Mouse (Mus musculus): Measurements from ENCODE around the gene Nprl2. TPM values are rescaled to one million over a fixed set of nuclear protein-coding genes. Genes with fewer than 3 reads are reported as not detected.
"Not testable (repeated sequence)": the region's sequence is repeated elsewhere in the genome, so short reads cannot be mapped to it uniquely, and the experiment has no call there.

The Nprl2 gene
- total and polyA plus RNA-seq, 3 experiments = 23.2 to 30.2 TPM; not detected in 1

GRCm38 (mm10) chr9:107572327-107572662 is 30.3 kb downstream of the Nprl2 start:
- no peak overlapping the region for H3K4me3 ChIP-seq (ENCODE audit: control insufficient read depth in 1 of 2, insufficient read depth in 1 of 2, low read depth in 2 of 2, low read length in 2 of 2)
- no peak overlapping the region for H3K9ac ChIP-seq (ENCODE audit: control insufficient read depth, low read depth, low read length, poor library complexity, severe bottlenecking)
- no peak for DNase-seq (ENCODE audit: low read depth, low spot score)
- TF ChIP-seq MAZ (IDR thresholded peaks at IDR 0.05; ENCODE audit: low read depth, low read length) (no peak), CHD1 (IDR thresholded peaks at IDR 0.05; ENCODE audit: low read depth, low read length) (no peak), TAL1 (IDR thresholded peaks at IDR 0.05; ENCODE audit: low read length) (no peak), ELF1 (IDR thresholded peaks at IDR 0.05; ENCODE audit: low read depth, low read length) (no peak), MAFK (IDR thresholded peaks at IDR 0.05; ENCODE audit: borderline replicate concordance, low read depth, low read length) (no peak), HCFC1 (IDR thresholded peaks at IDR 0.05; ENCODE audit: low read depth, low read length) (no peak), ZMIZ1 (IDR thresholded peaks at IDR 0.05; ENCODE audit: low read depth, low read length) (no peak), TBP (IDR thresholded peaks at IDR 0.05; ENCODE audit: low read depth, low read length) (no peak), CTCF (IDR thresholded peaks at IDR 0.05 in 2 of 3, conservative IDR thresholded peaks at IDR 0.05 in 1 of 3; ENCODE audit: control insufficient read depth in 1 of 3, insufficient read depth in 1 of 3, low read depth in 2 of 3, low read length in 3 of 3, poor library complexity in 1 of 3, severe bottlenecking in 1 of 3) (no peak), SIN3A (IDR thresholded peaks at IDR 0.05; ENCODE audit: low read length) (no peak), GABPA (IDR thresholded peaks at IDR 0.05; ENCODE audit: low read depth, low read length) (no peak), RCOR1 (IDR thresholded peaks at IDR 0.05; ENCODE audit: low read depth, low read length) (no peak), ZNF384 (IDR thresholded peaks at IDR 0.05; ENCODE audit: low read depth, low read length) (no peak), CHD2 (IDR thresholded peaks at IDR 0.05; ENCODE audit: low read length) (no peak), POLR2AphosphoS5 (IDR thresholded peaks at IDR 0.05; ENCODE audit: borderline replicate concordance, low read depth, low read length) (no peak), ZC3H11A (IDR thresholded peaks at IDR 0.05; ENCODE audit: low read depth, low read length) (no peak), MYC (IDR thresholded peaks at IDR 0.05; ENCODE audit: low read depth, low read length) (no peak), MYB (IDR thresholded peaks at IDR 0.05; ENCODE audit: low read depth, low read length) (no peak)
- H3K4me1 ChIP-seq (ENCODE audit: control insufficient read depth in 1 of 2, insufficient read depth in 2 of 2, low read length in 2 of 2) = peaks cover 9 to 48% of the 10 kb centered on the region in 2 experiments
- H3K79me2 ChIP-seq (ENCODE audit: control insufficient read depth, insufficient read depth, low read length, poor library complexity) = peaks cover 14% of the 10 kb centered on the region
- no peaks in the 10 kb centered on the region for H3K27me3 ChIP-seq (ENCODE audit: control insufficient read depth in 1 of 2, insufficient read depth in 2 of 2, low read length in 2 of 2)
- peaks cover 0 to 30% of the 10 kb centered on the region in 2 experiments; a peak in 2 of 4 replicates for H3K36me3 ChIP-seq (ENCODE audit: control insufficient read depth in 1 of 2, insufficient read depth in 2 of 2, low read length in 2 of 2)
- H3K9me3 ChIP-seq (replicated peaks; ENCODE audit: insufficient read depth, low read length) = no peaks in the 10 kb centered on the region
- no peak overlapping the region; the same call in 1 of the 2 replicates for H3K27ac ChIP-seq (ENCODE audit: control insufficient read depth, low read depth, low read length)

GRCm38 (mm10) chr9:107573774-107574173 is 31.7 kb downstream of the Nprl2 start:
- Histone ChIP-seq H3K4me1 (ENCODE audit: control insufficient read depth in 1 of 2, insufficient read depth in 2 of 2, low read length in 2 of 2) (peaks cover 9 to 44% of the 10 kb centered on the region in 2 experiments), H3K36me3 (ENCODE audit: control insufficient read depth in 1 of 2, insufficient read depth in 2 of 2, low read length in 2 of 2) (peaks cover 0 to 27% of the 10 kb centered on the region in 2 experiments; a peak in 2 of 4 replicates), H3K79me2 (ENCODE audit: control insufficient read depth, insufficient read depth, low read length, poor library complexity) (peaks cover 14% of the 10 kb centered on the region)
- not testable (repeated sequence) for H3K27ac ChIP-seq (ENCODE audit: control insufficient read depth, low read depth, low read length); H3K27me3 ChIP-seq (ENCODE audit: control insufficient read depth in 1 of 2, insufficient read depth in 2 of 2, low read length in 2 of 2); H3K9me3 ChIP-seq (replicated peaks; ENCODE audit: insufficient read depth, low read length); H3K4me3 ChIP-seq (ENCODE audit: control insufficient read depth in 1 of 2, insufficient read depth in 1 of 2, low read depth in 2 of 2, low read length in 2 of 2); H3K9ac ChIP-seq (ENCODE audit: control insufficient read depth, low read depth, low read length, poor library complexity, severe bottlenecking)
- TF ChIP-seq MYC (IDR thresholded peaks at IDR 0.05; ENCODE audit: low read depth, low read length) = 0 out of 2 replicates have a peak, but pooled peaks have one; percentile 48
- TF ChIP-seq CTCF (IDR thresholded peaks at IDR 0.05 in 2 of 3, conservative IDR thresholded peaks at IDR 0.05 in 1 of 3; ENCODE audit: control insufficient read depth in 1 of 3, insufficient read depth in 1 of 3, low read depth in 2 of 3, low read length in 3 of 3, poor library complexity in 1 of 3, severe bottlenecking in 1 of 3) = peak in 2 of 3 experiments; percentile 30 to 49; a peak in 5 of 6 replicates
- TF ChIP-seq ZNF384 (IDR thresholded peaks at IDR 0.05; ENCODE audit: low read depth, low read length) = peak; percentile 39; the same call in 1 of the 2 replicates
- DNase-seq (ENCODE audit: low read depth, low spot score) = peak; percentile 51

All from MEL (cell line).